Mouse (Mus musculus) myocyte (in vitro differentiated cells): ENCODE results near the gene Coro7. TPM values are rescaled to one million over a fixed set of nuclear protein-coding genes. Genes with fewer than 3 reads are reported as not detected.
A peak's percentile ranks its signal among the peaks of the same experiment; 100 is the strongest.

ENCODE experiments used
- H3K27me3 ChIP-seq: one replicate; pipeline ENCODE4 v1.6.1; 2011; ENCODE audit not compliant: control insufficient read depth, insufficient read depth, insufficient read length
- H3K36me3 ChIP-seq: one replicate; pipeline ENCODE4 v1.6.1; 2011; ENCODE audit not compliant: control insufficient read depth, insufficient read depth
- H3K4me2 ChIP-seq: one replicate; pipeline ENCODE4 v1.6.1; 2011; ENCODE audit warnings: low read depth, control low read depth
- H3K4me3 ChIP-seq: one replicate; pipeline ENCODE4 v1.5.1; 2011; ENCODE audit warnings: mild to moderate bottlenecking, control low read depth, moderate library complexity
- H3K79me2 ChIP-seq: one replicate; pipeline ENCODE4 v1.6.1; 2011; ENCODE audit not compliant: control insufficient read depth, insufficient read depth
- H3ac ChIP-seq: one replicate; pipeline ENCODE4 v1.6.1; 2011; ENCODE audit not compliant: control insufficient read depth, insufficient read length
- CEBPB ChIP-seq: IDR thresholded peaks from 2 replicates; pipeline ENCODE4 v1.6.1; 2011; ENCODE audit warnings: mild to moderate bottlenecking, moderate library complexity; ENCODE audit not compliant: poor library complexity, insufficient read depth, severe bottlenecking
- E2F4 ChIP-seq: IDR thresholded peaks from one replicate; pipeline ENCODE4 v1.6.1; 2011; ENCODE audit warnings: mild to moderate bottlenecking, control low read depth, moderate library complexity; ENCODE audit not compliant: insufficient read depth
- MAX ChIP-seq: IDR thresholded peaks from one replicate; pipeline ENCODE4 v1.6.1; 2011; ENCODE audit warnings: low read depth, mild to moderate bottlenecking, control low read depth
- MYOD1 ChIP-seq, 3 experiments: IDR thresholded peaks; one replicate each; pipeline ENCODE4 v1.6.1; 2011; ENCODE audit warnings: control low read depth in 2 of 3, low read depth in 2 of 3, mild to moderate bottlenecking in 2 of 3, moderate library complexity in 1 of 3; ENCODE audit not compliant: insufficient read length in 2 of 3, control insufficient read depth in 1 of 3
- MYOG ChIP-seq, 3 experiments: IDR thresholded peaks; one replicate each; pipeline ENCODE4 v1.6.1; 2011; ENCODE audit warnings: control low read depth in 2 of 3, low read depth in 2 of 3, mild to moderate bottlenecking in 2 of 3; ENCODE audit not compliant: insufficient read length in 2 of 3, control insufficient read depth in 1 of 3, insufficient read depth in 1 of 3
- POLR2A ChIP-seq: IDR thresholded peaks from one replicate; pipeline ENCODE4 v1.6.1; 2011; ENCODE audit warnings: low read depth, mild to moderate bottlenecking, control low read depth, moderate library complexity; ENCODE audit not compliant: insufficient read length
- POLR2AphosphoS2 ChIP-seq: IDR thresholded peaks from one replicate; pipeline ENCODE4 v1.6.1; 2011; ENCODE audit warnings: low read depth, control low read depth; ENCODE audit not compliant: insufficient read length
- REST ChIP-seq: IDR thresholded peaks from one replicate; pipeline ENCODE4 v1.6.1; 2011; ENCODE audit warnings: mild to moderate bottlenecking, control low read depth, moderate library complexity; ENCODE audit not compliant: insufficient read depth, insufficient read length
- TCF12 ChIP-seq: IDR thresholded peaks from one replicate; pipeline ENCODE4 v1.6.1; 2011; ENCODE audit warnings: mild to moderate bottlenecking, control low read depth; ENCODE audit not compliant: poor library complexity, insufficient read depth, severe bottlenecking
- TCF3 ChIP-seq: IDR thresholded peaks from one replicate; pipeline ENCODE4 v1.6.1; 2011; ENCODE audit warnings: low read depth, control low read depth; ENCODE audit not compliant: insufficient read length
- USF1 ChIP-seq: IDR thresholded peaks from one replicate; pipeline ENCODE4 v1.6.1; 2011; ENCODE audit warnings: low read depth, mild to moderate bottlenecking, control low read depth, moderate library complexity
- polyA plus RNA-seq: library from polyadenylated mRNA; unstranded; fragments of >200 nt; fragmentation: generic; extraction: Trizol; gene quantifications from one replicate; pipeline ENCODE4 v1.2.1, GENCODE M21; 2012; ENCODE audit warnings: missing spikeins

Gene Coro7
- polyA plus RNA-seq, 1 experiment = 15.2 TPM

- Histone ChIP-seq H3K4me2 (no peak overlapping the region), H3K79me2 (peaks cover 5% of the 10 kb centered on the region), H3K36me3 (peaks cover 4% of the 10 kb centered on the region), H3ac (no peak overlapping the region), H3K27me3 (no peaks in the 10 kb centered on the region), H3K4me3 (no peak overlapping the region)
- no peak for TF ChIP-seq MAX
- no peak for TF ChIP-seq POLR2A
- TF ChIP-seq CEBPB = no peak
These were observed 50.6 kb downstream of the Coro7 start for GRCm38 (mm10) chr16:4628898-4629419.

GRCm38 (mm10) chr16:4627105-4627504 is 52.5 kb downstream of the Coro7 start:
- Histone ChIP-seq H3K27me3 (no peaks in the 10 kb centered on the region), H3ac (no peak overlapping the region), H3K36me3 (peaks cover 4% of the 10 kb centered on the region), H3K4me2 (no peak overlapping the region), H3K4me3 (no peak overlapping the region), H3K79me2 (peaks cover 22% of the 10 kb centered on the region)
- TF ChIP-seq USF1 = no peak
- peak in 2 of 3 experiments; percentile 78 to 88 for TF ChIP-seq MYOG (IDR thresholded peaks at IDR 0.05; ENCODE audit: control insufficient read depth in 1 of 3, insufficient read depth in 1 of 3, insufficient read length in 2 of 3, low read depth in 2 of 3)
- TF ChIP-seq MYOD1 (IDR thresholded peaks at IDR 0.05; ENCODE audit: control insufficient read depth in 1 of 3, insufficient read length in 2 of 3, low read depth in 2 of 3) = peak in 2 of 3 experiments; percentile 60 to 76

GRCm38 (mm10) chr16:4624481-4625110 is 55.0 kb downstream of the Coro7 start, which contains the start of gene Pam16:
TSS of gene Pam16 (minus strand) at chr16:4624988.
- H3K27me3 ChIP-seq = no peaks in the 10 kb centered on the region
- peak within 1 kb of the TSS; percentile 64 for H3K4me3 ChIP-seq
- H3K79me2 ChIP-seq = peaks cover 37% of the 10 kb centered on the region
- H3K4me2 ChIP-seq = peak within 1 kb of the TSS; percentile 95
- TF ChIP-seq POLR2AphosphoS2 (peak; percentile 98), TCF3 (no peak), POLR2A (peak; percentile 79), E2F4 (no peak), USF1 (no peak)
- H3ac ChIP-seq = peak within 1 kb of the TSS; percentile 73
- H3K36me3 ChIP-seq = peaks cover 3% of the 10 kb centered on the region

GRCm38 (mm10) chr16:4624074-4624473 is 55.5 kb downstream of the Coro7 start:
- Histone ChIP-seq H3K27me3 (no peaks in the 10 kb centered on the region), H3K4me3 (peak overlapping the region; percentile 64), H3K36me3 (peaks cover 3% of the 10 kb centered on the region), H3ac (peak overlapping the region; percentile 73), H3K4me2 (peak overlapping the region; percentile 95), H3K79me2 (peaks cover 39% of the 10 kb centered on the region)
- TF ChIP-seq CEBPB = no peak
- no peak for TF ChIP-seq POLR2AphosphoS2
- TF ChIP-seq TCF3 = no peak
- no peak for TF ChIP-seq MAX
- TF ChIP-seq TCF12 = no peak
- TF ChIP-seq MYOG (IDR thresholded peaks at IDR 0.05; ENCODE audit: control insufficient read depth in 1 of 3, insufficient read depth in 1 of 3, insufficient read length in 2 of 3, low read depth in 2 of 3) = no peak

- H3K27me3 ChIP-seq = no peaks in the 10 kb centered on the region
- peak in 2 of 3 experiments; percentile 3 to 8 for TF ChIP-seq MYOD1 (IDR thresholded peaks at IDR 0.05; ENCODE audit: control insufficient read depth in 1 of 3, insufficient read length in 2 of 3, low read depth in 2 of 3)
- peak; percentile 68 for TF ChIP-seq POLR2AphosphoS2
- TF ChIP-seq TCF12 = no peak
These were observed 62.7 kb downstream of the Coro7 start for GRCm38 (mm10) chr16:4616829-4617228.

GRCm38 (mm10) chr16:4615297-4615696 is 64.3 kb downstream of the Coro7 start:
- peaks cover 14% of the 10 kb centered on the region for H3K36me3 ChIP-seq
- peaks cover 14% of the 10 kb centered on the region for H3K79me2 ChIP-seq
- peak; percentile 11 for TF ChIP-seq POLR2A
- no peak for TF ChIP-seq REST
- TF ChIP-seq USF1 = no peak
- TF ChIP-seq MYOD1 (IDR thresholded peaks at IDR 0.05; ENCODE audit: control insufficient read depth in 1 of 3, insufficient read length in 2 of 3, low read depth in 2 of 3) = no peak
- no peak for TF ChIP-seq POLR2AphosphoS2
- TF ChIP-seq E2F4 = no peak
- TF ChIP-seq TCF3 = no peak
- no peak for TF ChIP-seq MYOG (IDR thresholded peaks at IDR 0.05; ENCODE audit: control insufficient read depth in 1 of 3, insufficient read depth in 1 of 3, insufficient read length in 2 of 3, low read depth in 2 of 3)
- H3K27me3 ChIP-seq = no peaks in the 10 kb centered on the region
- H3K4me2 ChIP-seq = no peak overlapping the region
- no peak overlapping the region for H3K4me3 ChIP-seq
- H3ac ChIP-seq = no peak overlapping the region

More at GRCm38 (mm10) chr16:4616829-4617228, 62.7 kb downstream of the Coro7 start:
- Histone ChIP-seq H3K4me2 (no peak overlapping the region), H3K79me2 (peaks cover 22% of the 10 kb centered on the region), H3ac (no peak overlapping the region), H3K4me3 (no peak overlapping the region), H3K36me3 (peaks cover 11% of the 10 kb centered on the region)
